Mouse (Mus musculus): ENCODE measurements around the gene Hira. TPM values are rescaled to one million over a fixed set of nuclear protein-coding genes. Genes with fewer than 3 reads are reported as not detected.
"Not testable (repeated sequence)": the region's sequence is repeated elsewhere in the genome, so short reads cannot be mapped to it uniquely, and the experiment has no call there.

Gene Hira
- polyA plus RNA-seq (2016; fragmentation: Nextera tagmentation; extraction: Ambion mirVana), result 24.0 and 24.6 TPM in 2 replicates

- Histone ChIP-seq H3K27ac (peak within 1 kb of the TSS; percentile 97), H3K9ac (replicated peaks) (peak within 1 kb of the TSS; percentile 87), H3K4me3 (replicated peaks) (peak within 1 kb of the TSS; percentile 89), H3K36me3 (peaks cover 58% of the 10 kb centered on the region), H3K4me1 (replicated peaks) (peaks cover 16% of the 10 kb centered on the region; the same call in 1 of the 2 replicates), H3K27me3 (no peaks in the 10 kb centered on the region), H3K9me3 (no peaks in the 10 kb centered on the region), H3K4me2 (peak within 1 kb of the TSS; percentile 78)
- ATAC-seq (ENCODE audit: insufficient number of reproducible peaks, insufficient read depth, low FRiP score, low TSS enrichment, low read depth), result peak; percentile 93
- WGBS, result under 1% methylated on average over 93 of the region's 93 CpGs
Measured at GRCm38 (mm10) chr16:18876442-18877308, at the start of gene Hira, which contains the start of gene Mrpl40. TSS of gene Hira (plus strand) at chr16:18877037. TSS of gene Mrpl40 (minus strand) at chr16:18876862.

GRCm38 (mm10) chr16:18828630-18829029 lies 48.2 kb upstream of the Hira start:
- WGBS, result 95% methylated on average over 3 of the region's 3 CpGs
- Histone ChIP-seq H3K27me3 (no peaks in the 10 kb centered on the region), H3K9me3 (no peaks in the 10 kb centered on the region), H3K4me1 (replicated peaks) (no peaks in the 10 kb centered on the region), H3K36me3 (peaks cover 99% of the 10 kb centered on the region), H3K9ac (replicated peaks) (no peak overlapping the region), H3K4me3 (replicated peaks) (no peak overlapping the region), H3K27ac (no peak overlapping the region), H3K4me2 (no peak overlapping the region)
- ATAC-seq (ENCODE audit: insufficient number of reproducible peaks, insufficient read depth, low FRiP score, low TSS enrichment, low read depth), result no peak

GRCm38 (mm10) chr16:18829102-18829501 lies 47.7 kb upstream of the Hira start:
- no peak overlapping the region for H3K27ac ChIP-seq
- H3K4me3 ChIP-seq (replicated peaks), result no peak overlapping the region
- H3K4me1 ChIP-seq (replicated peaks), result no peaks in the 10 kb centered on the region
- no peaks in the 10 kb centered on the region for H3K27me3 ChIP-seq
- peaks cover 99% of the 10 kb centered on the region for H3K36me3 ChIP-seq
- H3K9me3 ChIP-seq, result no peaks in the 10 kb centered on the region
- WGBS, result 95% methylated on average over 6 of the region's 6 CpGs
- H3K9ac ChIP-seq (replicated peaks), result no peak overlapping the region
- no peak for ATAC-seq (ENCODE audit: insufficient number of reproducible peaks, insufficient read depth, low FRiP score, low TSS enrichment, low read depth)
- H3K4me2 ChIP-seq, result no peak overlapping the region

GRCm38 (mm10) chr16:18833486-18833885 lies 43.4 kb upstream of the Hira start:
- WGBS, result 81% methylated on average over 2 of the region's 2 CpGs
- no peak for ATAC-seq (ENCODE audit: insufficient number of reproducible peaks, insufficient read depth, low FRiP score, low TSS enrichment, low read depth)

GRCm38 (mm10) chr16:18836073-18836467 lies 40.8 kb upstream of the Hira start:
- no peak overlapping the region for H3K27ac ChIP-seq
- H3K4me1 ChIP-seq (replicated peaks), result peaks cover 5% of the 10 kb centered on the region
- no peaks in the 10 kb centered on the region for H3K9me3 ChIP-seq
- no peaks in the 10 kb centered on the region for H3K27me3 ChIP-seq
- WGBS, result 18% methylated on average over 3 of the region's 3 CpGs
- H3K9ac ChIP-seq (replicated peaks), result no peak overlapping the region
- H3K4me2 ChIP-seq, result peak overlapping the region; percentile 72
- peak; percentile 54 for ATAC-seq (ENCODE audit: insufficient number of reproducible peaks, insufficient read depth, low FRiP score, low TSS enrichment, low read depth)
- peaks cover 58% of the 10 kb centered on the region for H3K36me3 ChIP-seq
- peak overlapping the region; percentile 91 for H3K4me3 ChIP-seq (replicated peaks)

More at GRCm38 (mm10) chr16:18833486-18833885, 43.4 kb upstream of the Hira start:
- H3K9me3 ChIP-seq, result no peaks in the 10 kb centered on the region
- no peaks in the 10 kb centered on the region for H3K27me3 ChIP-seq
- H3K4me2 ChIP-seq, result no peak overlapping the region
- no peak overlapping the region for H3K4me3 ChIP-seq (replicated peaks)
- peaks cover 5% of the 10 kb centered on the region for H3K4me1 ChIP-seq (replicated peaks)
- no peak overlapping the region for H3K9ac ChIP-seq (replicated peaks)
- H3K36me3 ChIP-seq, result peaks cover 73% of the 10 kb centered on the region
- H3K27ac ChIP-seq, result no peak overlapping the region

- H3K4me3 ChIP-seq (replicated peaks), result peak within 1 kb of the TSS; percentile 91
- H3K9ac ChIP-seq (replicated peaks), result peak within 1 kb of the TSS; percentile 84
- peak within 1 kb of the TSS; percentile 76 for H3K27ac ChIP-seq
- peaks cover 52% of the 10 kb centered on the region for H3K36me3 ChIP-seq
- no peaks in the 10 kb centered on the region for H3K27me3 ChIP-seq
- peaks cover 5% of the 10 kb centered on the region for H3K4me1 ChIP-seq (replicated peaks)
- ATAC-seq (ENCODE audit: insufficient number of reproducible peaks, insufficient read depth, low FRiP score, low TSS enrichment, low read depth), result peak; percentile 97
- H3K4me2 ChIP-seq, result peak within 1 kb of the TSS; percentile 72
- H3K9me3 ChIP-seq, result no peaks in the 10 kb centered on the region
- 1% methylated on average over 46 of the region's 46 CpGs for WGBS
Measured at GRCm38 (mm10) chr16:18836468-18837208, 40.2 kb upstream of the Hira start, which contains the start of the genes 2510002D24Rik and Gm28539. TSS of gene 2510002D24Rik (plus strand) at chr16:18836578. TSS of gene Gm28539 (plus strand) at chr16:18836584.

- no peak overlapping the region for H3K27ac ChIP-seq
- peaks cover 36% of the 10 kb centered on the region for H3K36me3 ChIP-seq
- no peaks in the 10 kb centered on the region for H3K27me3 ChIP-seq
- H3K4me2 ChIP-seq, result no peak overlapping the region
- ATAC-seq (ENCODE audit: insufficient number of reproducible peaks, insufficient read depth, low FRiP score, low TSS enrichment, low read depth), result no peak
- peaks cover 5% of the 10 kb centered on the region for H3K4me1 ChIP-seq (replicated peaks)
- H3K9me3 ChIP-seq, result no peaks in the 10 kb centered on the region
- H3K4me3 ChIP-seq (replicated peaks), result no peak overlapping the region
- no peak overlapping the region for H3K9ac ChIP-seq (replicated peaks)
- WGBS, result 93% methylated on average over 4 of the region's 4 CpGs
Measured at GRCm38 (mm10) chr16:18838346-18838745, 38.5 kb upstream of the Hira start.

- no peaks in the 10 kb centered on the region for H3K36me3 ChIP-seq
- no peak overlapping the region for H3K27ac ChIP-seq
- peaks cover 13% of the 10 kb centered on the region; the same call in 1 of the 2 replicates for H3K9me3 ChIP-seq
- no peak overlapping the region for H3K4me2 ChIP-seq
- WGBS, result 82% methylated on average over 15 of the region's 15 CpGs
- no peak overlapping the region for H3K9ac ChIP-seq (replicated peaks)
- ATAC-seq (ENCODE audit: insufficient number of reproducible peaks, insufficient read depth, low FRiP score, low TSS enrichment, low read depth), result no peak
- no peaks in the 10 kb centered on the region for H3K4me1 ChIP-seq (replicated peaks)
- H3K27me3 ChIP-seq, result no peaks in the 10 kb centered on the region
- no peak overlapping the region for H3K4me3 ChIP-seq (replicated peaks)
Measured at GRCm38 (mm10) chr16:18846301-18846820, 30.5 kb upstream of the Hira start.

- not testable (repeated sequence) for H3K9me3 ChIP-seq; H3K4me2 ChIP-seq; H3K4me3 ChIP-seq (replicated peaks); H3K4me1 ChIP-seq (replicated peaks); H3K9ac ChIP-seq (replicated peaks); H3K36me3 ChIP-seq; ATAC-seq (ENCODE audit: insufficient number of reproducible peaks, insufficient read depth, low FRiP score, low TSS enrichment, low read depth); H3K27me3 ChIP-seq; H3K27ac ChIP-seq
- 90% methylated on average over 16 of the region's 17 CpGs for WGBS
Measured at GRCm38 (mm10) chr16:18849521-18850190, 27.2 kb upstream of the Hira start.

GRCm38 (mm10) chr16:18858551-18858950 lies 18.3 kb upstream of the Hira start:
- Histone ChIP-seq H3K4me2 (no peak overlapping the region), H3K9ac (replicated peaks) (no peak overlapping the region), H3K9me3 (no peaks in the 10 kb centered on the region), H3K27ac (no peak overlapping the region), H3K4me3 (replicated peaks) (no peak overlapping the region), H3K27me3 (no peaks in the 10 kb centered on the region), H3K4me1 (replicated peaks) (no peaks in the 10 kb centered on the region), H3K36me3 (no peaks in the 10 kb centered on the region)
- ATAC-seq (ENCODE audit: insufficient number of reproducible peaks, insufficient read depth, low FRiP score, low TSS enrichment, low read depth), result no peak

All from limb, embryonic 12.5 days (tissue).